Mouse (Mus musculus) urinary bladder, postnatal 36 days (tissue): ENCODE results near the gene Card19.

Experiments
- DNase-seq, 2 experiments: peaks; one replicate each; pipeline ENCODE4 v3.0.0; 2022; ENCODE audit warnings: low spot score in 2 of 2, mixed read lengths in 1 of 2

Gene Card19

GRCm38 (mm10) chr13:49225633-49226032, 9.8 kb upstream of the Card19 start:
- no peak for DNase-seq

GRCm38 (mm10) chr13:49225159-49225558, 9.3 kb upstream of the Card19 start:
- no peak for DNase-seq

GRCm38 (mm10) chr13:49224729-49225128, 8.9 kb upstream of the Card19 start:
- no peak for DNase-seq

- DNase-seq, result no peak
Observed at GRCm38 (mm10) chr13:49224314-49224713, 8.5 kb upstream of the Card19 start.

GRCm38 (mm10) chr13:49220912-49221311, 5.1 kb upstream of the Card19 start:
- no peak for DNase-seq

GRCm38 (mm10) chr13:49219367-49219766, 3.5 kb upstream of the Card19 start:
- DNase-seq, result no peak

GRCm38 (mm10) chr13:49218651-49219050, 2.8 kb upstream of the Card19 start:
- no peak for DNase-seq

- no peak for DNase-seq
Observed at GRCm38 (mm10) chr13:49216808-49217561, 1.1 kb upstream of the Card19 start.

- no peak for DNase-seq
Observed at GRCm38 (mm10) chr13:49216220-49216552, 349 bp upstream of the Card19 start.

GRCm38 (mm10) chr13:49215128-49215503, 721 bp downstream of the Card19 start:
- no peak for DNase-seq

- DNase-seq, result no peak
Observed at GRCm38 (mm10) chr13:49214454-49214853, 1.4 kb downstream of the Card19 start.

GRCm38 (mm10) chr13:49213531-49213932, 2.3 kb downstream of the Card19 start:
- DNase-seq, result peak; percentile 43 to 71

- no peak for DNase-seq
Observed at GRCm38 (mm10) chr13:49212711-49213500, 2.9 kb downstream of the Card19 start.

GRCm38 (mm10) chr13:49209306-49209705, 6.5 kb downstream of the Card19 start:
- DNase-seq, result no peak

GRCm38 (mm10) chr13:49206341-49206740, 9.5 kb downstream of the Card19 start:
- DNase-seq, result no peak

- peak; percentile 71 to 81 for DNase-seq
Observed at GRCm38 (mm10) chr13:49205381-49205998, 10.3 kb downstream of the Card19 start.

GRCm38 (mm10) chr13:49202556-49202955, 13.3 kb downstream of the Card19 start:
- DNase-seq, result no peak

- DNase-seq, result no peak
Observed at GRCm38 (mm10) chr13:49200688-49201087, 15.1 kb downstream of the Card19 start.

- no peak for DNase-seq
Observed at GRCm38 (mm10) chr13:49199891-49200290, 15.9 kb downstream of the Card19 start.

- DNase-seq, result no peak
Observed at GRCm38 (mm10) chr13:49198734-49199133, 17.1 kb downstream of the Card19 start.

GRCm38 (mm10) chr13:49196766-49197165, 19.1 kb downstream of the Card19 start:
- DNase-seq, result no peak

GRCm38 (mm10) chr13:49196211-49196610, 19.6 kb downstream of the Card19 start:
- no peak for DNase-seq

GRCm38 (mm10) chr13:49195651-49196050, 20.2 kb downstream of the Card19 start:
- DNase-seq, result no peak
